Comparison of ENCODE assay signal across 8 mouse cellular contexts in the genomic region with DNA sequence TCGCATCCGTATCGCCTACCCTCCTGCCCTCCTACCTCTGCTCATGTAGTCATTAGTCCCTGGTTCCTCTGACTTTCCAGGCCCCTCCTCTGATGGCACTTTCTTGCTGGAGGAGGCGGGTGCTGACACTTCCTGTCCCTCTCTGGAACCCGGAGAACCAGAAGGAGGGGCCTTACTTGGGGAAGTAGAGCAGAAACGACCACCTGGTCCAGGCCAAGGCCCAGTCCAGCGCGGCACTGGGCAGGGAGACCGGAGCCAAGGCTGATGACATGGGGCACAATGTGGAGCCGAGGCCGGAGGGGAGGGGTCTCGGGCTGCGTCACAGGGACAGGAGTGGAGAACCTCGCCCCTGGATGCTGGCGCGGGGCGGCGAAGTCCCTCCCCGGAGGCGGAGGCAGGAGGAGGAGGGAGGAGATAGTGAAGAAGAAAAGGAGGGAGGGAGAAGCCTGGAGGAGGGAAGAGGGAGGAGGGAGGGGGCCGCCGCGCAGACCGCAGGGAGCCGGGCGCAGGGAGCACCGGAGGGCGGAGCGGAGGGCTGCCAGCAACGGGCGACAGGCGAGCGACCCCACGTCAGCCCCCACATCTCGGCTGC. TPM values are rescaled to one million over a fixed set of nuclear protein-coding genes. Genes with fewer than 3 reads are reported as not detected.
DNase-seq lines count a peak whose midpoint lies in the region; ATAC-seq and TF ChIP-seq lines count a peak whose summit lies in the region.

TSS of gene Tmem240 (plus strand) at position 451 of the 592 bp plus-strand sequence.

- peak; percentile 51 to 53 for DNase-seq in B cell, adult 2 months
- DNase-seq in brain, adult 2 months (ENCODE audit: low read depth, low spot score), result peak; percentile 97
- peak; percentile 97 for DNase-seq in kidney, postnatal 0 days (ENCODE audit: low spot score)
- peak; percentile 85 for DNase-seq in liver, embryonic 11.5 days (ENCODE audit: low spot score)
- DNase-seq in naive thymus-derived CD4-positive, alpha-beta T cell, adult 2 months (ENCODE audit: low read depth), result peak; percentile 86

- H3K9me3 ChIP-seq in heart, embryonic 12.5 days (replicated peaks), result no peaks in the 10 kb centered on the region
- H3K9me3 ChIP-seq in kidney, postnatal 0 days (replicated peaks; ENCODE audit: low read length), result no peaks in the 10 kb centered on the region
- no peaks in the 10 kb centered on the region for H3K9me3 ChIP-seq in liver, embryonic 11.5 days (ENCODE audit: control insufficient read depth, low read length)
- H3K9me3 ChIP-seq in stomach, embryonic 14.5 days (ENCODE audit: control insufficient read depth, low read depth, low read length), result no peaks in the 10 kb centered on the region

- peaks cover 39% of the 10 kb centered on the region for H3K36me3 ChIP-seq in heart, embryonic 12.5 days
- H3K36me3 ChIP-seq in kidney, postnatal 0 days (ENCODE audit: insufficient read depth, low read length), result peaks cover 2% of the 10 kb centered on the region; the same call in 1 of the 2 replicates
- H3K36me3 ChIP-seq in liver, embryonic 11.5 days (ENCODE audit: control insufficient read depth, insufficient read depth, low read length), result peaks cover 6% of the 10 kb centered on the region; the same call in 1 of the 2 replicates
- peaks cover 9% of the 10 kb centered on the region for H3K36me3 ChIP-seq in stomach, embryonic 14.5 days (ENCODE audit: control insufficient read depth, insufficient read depth, low read length)

- no peak for TF ChIP-seq CTCF in kidney, postnatal 0 days (IDR thresholded peaks at IDR 0.05; ENCODE audit: low read depth)

- peak within 1 kb of the TSS; percentile 94 for H3K4me2 ChIP-seq in heart, embryonic 12.5 days
- peak within 1 kb of the TSS; percentile 87 for H3K4me2 ChIP-seq in kidney, postnatal 0 days (ENCODE audit: low read length)
- H3K4me2 ChIP-seq in liver, embryonic 11.5 days, result peak within 1 kb of the TSS; percentile 97
- H3K4me2 ChIP-seq in stomach, embryonic 14.5 days (replicated peaks; ENCODE audit: low read depth, low read length), result peak within 1 kb of the TSS; percentile 58

- under 1% methylated on average over 19 of the region's 35 CpGs for WGBS in heart, embryonic 12.5 days
- under 1% methylated on average over 32 of the region's 35 CpGs for WGBS in kidney, postnatal 0 days
- WGBS in liver, embryonic 11.5 days, result under 1% methylated on average over 30 of the region's 35 CpGs
- WGBS in stomach, embryonic 14.5 days, result 3% methylated on average over 26 of the region's 35 CpGs

- peak within 1 kb of the TSS; percentile 92 for H3K9ac ChIP-seq in heart, embryonic 12.5 days
- peak within 1 kb of the TSS; percentile 84 for H3K9ac ChIP-seq in kidney, postnatal 0 days (ENCODE audit: low read depth, low read length)
- H3K9ac ChIP-seq in liver, embryonic 11.5 days (ENCODE audit: low read depth, low read length), result peak within 1 kb of the TSS; percentile 66
- peak within 1 kb of the TSS; percentile 77 for H3K9ac ChIP-seq in stomach, embryonic 14.5 days (replicated peaks; ENCODE audit: low read depth, low read length)

- H3K4me3 ChIP-seq in heart, embryonic 12.5 days, result peak within 1 kb of the TSS; percentile 94
- peak within 1 kb of the TSS; percentile 84 for H3K4me3 ChIP-seq in kidney, postnatal 0 days (replicated peaks; ENCODE audit: low read depth, low read length)
- H3K4me3 ChIP-seq in liver, embryonic 11.5 days (ENCODE audit: low read depth, low read length), result peak within 1 kb of the TSS; percentile 76
- H3K4me3 ChIP-seq in stomach, embryonic 14.5 days (ENCODE audit: low read depth, low read length), result peak within 1 kb of the TSS; percentile 62

- peak within 1 kb of the TSS; percentile 80 for H3K27ac ChIP-seq in heart, embryonic 12.5 days (ENCODE audit: poor library complexity, severe bottlenecking)
- peak within 1 kb of the TSS; percentile 89 for H3K27ac ChIP-seq in kidney, postnatal 0 days
- peak within 1 kb of the TSS; percentile 60; the same call in 1 of the 2 replicates for H3K27ac ChIP-seq in liver, embryonic 11.5 days (ENCODE audit: low read depth, low read length)
- peak within 1 kb of the TSS; percentile 81 for H3K27ac ChIP-seq in stomach, embryonic 14.5 days (ENCODE audit: low read length)

- H3K27me3 ChIP-seq in heart, embryonic 12.5 days (replicated peaks), result no peaks in the 10 kb centered on the region
- no peaks in the 10 kb centered on the region for H3K27me3 ChIP-seq in kidney, postnatal 0 days (ENCODE audit: insufficient read depth, low read length)
- H3K27me3 ChIP-seq in liver, embryonic 11.5 days (replicated peaks; ENCODE audit: control insufficient read depth, insufficient read depth, low read length), result no peaks in the 10 kb centered on the region
- H3K27me3 ChIP-seq in stomach, embryonic 14.5 days (ENCODE audit: control insufficient read depth, insufficient read depth, low read length), result no peaks in the 10 kb centered on the region

- H3K4me1 ChIP-seq in heart, embryonic 12.5 days (replicated peaks), result peaks cover 30% of the 10 kb centered on the region
- H3K4me1 ChIP-seq in kidney, postnatal 0 days (replicated peaks; ENCODE audit: insufficient read depth, low read length), result peaks cover 6% of the 10 kb centered on the region; the same call in 1 of the 2 replicates
- peaks cover 16% of the 10 kb centered on the region for H3K4me1 ChIP-seq in liver, embryonic 11.5 days (replicated peaks; ENCODE audit: control insufficient read depth, insufficient read depth, low read length)
- peaks cover 7% of the 10 kb centered on the region for H3K4me1 ChIP-seq in stomach, embryonic 14.5 days (ENCODE audit: control insufficient read depth, insufficient read depth, low read length)

- ATAC-seq in erythroblast, adult 5-6 weeks (replicated peaks; ENCODE audit: low FRiP score, poor library complexity, severe bottlenecking), result peak; percentile 76
- peak; percentile 92 for ATAC-seq in heart, embryonic 12.5 days (ENCODE audit: insufficient number of reproducible peaks, low FRiP score)
- peak; percentile 90 for ATAC-seq in kidney, postnatal 0 days (replicated peaks; ENCODE audit: low FRiP score, low read depth)
- peak; percentile 88 for ATAC-seq in liver, embryonic 11.5 days (replicated peaks; ENCODE audit: low FRiP score)
- ATAC-seq in stomach, embryonic 14.5 days (ENCODE audit: insufficient number of reproducible peaks, insufficient read depth, low FRiP score, low read depth), result peak; percentile 89

RNA-seq across cellular contexts. Expression of gene Tmem240, which starts in this region (rescaled TPM):
- total RNA-seq in erythroblast, adult 5-6 weeks (2015; ENCODE audit: low replicate concordance), result 0.19 TPM in 1 of 2 replicates, not detected in the other
- not detected in 2 replicates for total RNA-seq in erythroblast, adult 5-6 weeks (2017; ENCODE audit: low replicate concordance)
- polyA plus RNA-seq in heart, embryonic 12.5 days (2016; fragmentation: Nextera tagmentation; extraction: Ambion mirVana), result 0.63 and 0.67 TPM in 2 replicates
- polyA plus RNA-seq in kidney, postnatal 0 days (2015; fragmentation: Nextera tagmentation; extraction: Ambion mirVana), result 0.47 and 0.68 TPM in 2 replicates
- polyA plus RNA-seq in liver, embryonic 11.5 days (2014; fragmentation: Nextera tagmentation; extraction: Ambion mirVana), result 0.69 and 0.70 TPM in 2 replicates
- polyA plus RNA-seq in stomach, embryonic 14.5 days (2014; fragmentation: Nextera tagmentation; extraction: Ambion mirVana), result 0.56 TPM in 2 replicates

Comparison
In these comparisons a context has a peak if more than half of its experiments do, and no peak if none do; other contexts are left out.
1. Peak in every context shown above with its lines: DNase-seq, ATAC-seq, H3K4me3 ChIP-seq and H3K27ac ChIP-seq.
2. Peak in ATAC-seq in erythroblast, adult 5-6 weeks; RNA of the gene not detected or under 1 TPM.
3. Peak in ATAC-seq, H3K4me3 ChIP-seq, H3K27ac ChIP-seq, H3K9ac ChIP-seq and H3K4me2 ChIP-seq in heart, embryonic 12.5 days; RNA of the gene not detected or under 1 TPM.
4. Peak in DNase-seq, ATAC-seq, H3K4me3 ChIP-seq, H3K27ac ChIP-seq, H3K9ac ChIP-seq and H3K4me2 ChIP-seq in kidney, postnatal 0 days; RNA of the gene not detected or under 1 TPM.
5. Peak in DNase-seq, ATAC-seq, H3K4me3 ChIP-seq, H3K27ac ChIP-seq, H3K9ac ChIP-seq and H3K4me2 ChIP-seq in liver, embryonic 11.5 days; RNA of the gene not detected or under 1 TPM.
6. Peak in ATAC-seq, H3K4me3 ChIP-seq, H3K27ac ChIP-seq, H3K9ac ChIP-seq and H3K4me2 ChIP-seq in stomach, embryonic 14.5 days; RNA of the gene not detected or under 1 TPM.